Comparison of ENCODE assay signal across 20 mouse cellular contexts in the genomic region with DNA sequence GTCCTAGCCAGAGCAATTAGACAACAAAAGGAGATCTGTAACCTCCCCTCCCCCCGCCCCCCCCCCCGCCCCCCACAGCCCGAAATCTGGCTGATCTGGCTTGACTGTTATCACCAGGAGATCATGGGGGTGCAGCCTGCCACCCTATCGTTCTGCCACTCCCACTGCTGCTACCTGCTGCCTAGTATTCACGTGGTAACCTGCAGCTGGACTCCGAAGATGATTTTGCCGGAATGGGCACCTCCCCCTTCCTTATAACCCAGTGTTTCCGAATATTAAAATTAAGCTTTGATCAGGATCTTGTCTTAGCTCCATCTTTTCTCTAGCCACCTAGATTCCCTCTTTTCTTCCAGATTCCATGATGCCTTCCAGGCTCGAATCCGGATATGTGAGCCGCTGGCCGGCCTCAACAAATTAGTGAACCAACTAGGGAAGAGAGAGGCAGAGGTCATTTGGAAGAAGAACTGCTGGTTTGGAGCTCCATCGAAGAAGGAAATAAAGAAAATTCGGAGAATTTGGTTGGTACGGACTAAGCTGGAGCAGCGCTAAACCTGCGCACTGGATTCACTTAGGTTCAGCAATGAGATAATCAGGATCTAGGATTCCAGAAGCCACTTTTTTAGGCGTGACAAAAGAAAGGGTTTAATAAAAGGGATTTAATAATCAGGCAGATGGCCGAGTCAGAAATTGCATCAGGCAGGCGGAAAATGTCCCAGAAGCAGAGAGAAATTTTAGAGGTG. TPM values are rescaled to one million over a fixed set of nuclear protein-coding genes. Genes with fewer than 3 reads are reported as not detected.
"Had no signal": no experiment of that assay in that cellular context is flagged by ENCODE, and none has a peak within 500 bp of the region (broad histone marks: within the 10 kb centered on the region; RNA-seq: fewer than 3 reads in every experiment).

No protein-coding gene starts in this region.

- H3K9me3 ChIP-seq: intestine, embryonic 15.5 days; kidney, embryonic 15.5 days; limb, embryonic 10.5 days; liver, embryonic 15.5 days; neural tube, embryonic 13.5 days had no signal

- H3K27ac ChIP-seq: intestine, embryonic 15.5 days; kidney, embryonic 15.5 days; left cerebral cortex, adult 2 months; limb, embryonic 10.5 days; liver, embryonic 15.5 days; macrophage; neural tube, embryonic 13.5 days had no signal

- H3K36me3 ChIP-seq: intestine, embryonic 15.5 days; kidney, embryonic 15.5 days; limb, embryonic 10.5 days; liver, embryonic 15.5 days; neural tube, embryonic 13.5 days had no signal

- ATAC-seq: intestine, embryonic 15.5 days; lung, postnatal 0 days had no signal

- H3K4me1 ChIP-seq: intestine, embryonic 15.5 days; kidney, embryonic 15.5 days; limb, embryonic 10.5 days; liver, embryonic 15.5 days; neural tube, embryonic 13.5 days had no signal

- H3K27me3 ChIP-seq: intestine, embryonic 15.5 days; kidney, embryonic 15.5 days; liver, embryonic 15.5 days; megakaryocyte, embryonic 14.5 days; neural tube, embryonic 13.5 days had no signal

- H3K4me2 ChIP-seq: intestine, embryonic 15.5 days; kidney, embryonic 15.5 days; liver, embryonic 11.5 days; liver, embryonic 15.5 days; neural tube, embryonic 13.5 days had no signal

- H3K4me3 ChIP-seq: intestine, embryonic 15.5 days; kidney, embryonic 15.5 days; left cerebral cortex, adult 2 months; limb, embryonic 10.5 days; liver, embryonic 15.5 days; megakaryocyte, embryonic 14.5 days; neural tube, embryonic 13.5 days had no signal

- H3K9ac ChIP-seq: intestine, embryonic 15.5 days; kidney, embryonic 15.5 days; liver, embryonic 15.5 days; neural tube, embryonic 13.5 days had no signal

- DNase-seq: kidney, adult 18-20 months; kidney, postnatal 14 days; lung, adult 2 months; right cerebral cortex, postnatal 4 days; spleen, adult 18-20 months; thymus, adult 18-20 months; thymus, postnatal 14 days had no signal

RNA-seq across cellular contexts. Expression of gene Akr1c19, which starts 16.8 kb away (rescaled TPM):
- total RNA-seq: layer of hippocampus, adult 8-10 months; left cerebral cortex, adult 2 months; left cerebral cortex, postnatal 14 days; monocyte, adult 5-6 weeks had no signal
- polyA plus RNA-seq: macrophage had no signal
